Mouse (Mus musculus) erythroblast, adult 5-6 weeks (primary cell): ENCODE results near the gene Gm3115. TPM values are rescaled to one million over a fixed set of nuclear protein-coding genes. Genes with fewer than 3 reads are reported as not detected.
"Not testable (repeated sequence)": the region's sequence is repeated elsewhere in the genome, so short reads cannot be mapped to it uniquely, and the experiment has no call there.

ENCODE experiments used
- ATAC-seq: replicated peaks from 2 replicates; pipeline ENCODE4 v1.8.0; 2016; ENCODE audit warnings: moderate number of reproducible peaks, mild to moderate bottlenecking, moderate TSS enrichment, inconsistent platforms; ENCODE audit not compliant: poor library complexity, low FRiP score, severe bottlenecking
- total RNA-seq, 2 experiments: library from RNA; stranded (forward) in 1 of 2; stranded (reverse) in 1 of 2; fragments of 150-400 nt in 1 of 2; fragments of 200-764, 138-1000 nt in 1 of 2; gene quantifications; 2 replicates each; pipeline versions ENCODE4 v1.2.3 to v1.2.4; 2015 to 2017; ENCODE audit warnings: low replicate concordance in 2 of 2

Gm3115 gene
- not detected in 2 replicates for total RNA-seq (2015; ENCODE audit: low replicate concordance)
- total RNA-seq (2017; ENCODE audit: low replicate concordance), result not detected in 2 replicates

GRCm38 (mm10) chr14:4083820-4084219, at the start of gene Gm3115:
TSS of gene Gm3115 (plus strand) at chr14:4084120.
- ATAC-seq, result not testable (repeated sequence)

GRCm38 (mm10) chr14:4110426-4110825, 26.5 kb downstream of the Gm3115 start, which contains the start of gene Gm8108:
TSS of gene Gm8108 (plus strand) at chr14:4110526.
- not testable (repeated sequence) for ATAC-seq

GRCm38 (mm10) chr14:4141646-4142045, 57.7 kb downstream of the Gm3115 start:
- ATAC-seq, result not testable (repeated sequence)

Other genes with a start within 250 kb of the Gm3115 start
- gene Gm3033, start 237.9 kb upstream of the Gm3115 start, total RNA-seq (2015; ENCODE audit: low replicate concordance), result not detected in 2 replicates
- not detected in 2 replicates for gene Gm3033, start 237.9 kb upstream of the Gm3115 start, total RNA-seq (2017; ENCODE audit: low replicate concordance)
- not detected in 2 replicates for gene Gm2916, start 199.9 kb upstream of the Gm3115 start, total RNA-seq (2015; ENCODE audit: low replicate concordance)
- not detected in 2 replicates for gene Gm2916, start 199.9 kb upstream of the Gm3115 start, total RNA-seq (2017; ENCODE audit: low replicate concordance)
- gene Gm3029, start 152.4 kb upstream of the Gm3115 start, total RNA-seq (2015; ENCODE audit: low replicate concordance), result not detected in 2 replicates
- not detected in 2 replicates for gene Gm3029, start 152.4 kb upstream of the Gm3115 start, total RNA-seq (2017; ENCODE audit: low replicate concordance)
- not detected in 2 replicates for gene Gm3095, start 120.6 kb upstream of the Gm3115 start, total RNA-seq (2015; ENCODE audit: low replicate concordance)
- not detected in 2 replicates for gene Gm3095, start 120.6 kb upstream of the Gm3115 start, total RNA-seq (2017; ENCODE audit: low replicate concordance)
- not detected in 2 replicates for gene Gm3099, start 85.7 kb upstream of the Gm3115 start, total RNA-seq (2015; ENCODE audit: low replicate concordance)
- gene Gm3099, start 85.7 kb upstream of the Gm3115 start, total RNA-seq (2017; ENCODE audit: low replicate concordance), result 0.28 TPM in 1 of 2 replicates, not detected in the other
- gene Gm5796, start 60.2 kb upstream of the Gm3115 start, total RNA-seq (2015; ENCODE audit: low replicate concordance), result not detected in 2 replicates
- not detected in 2 replicates for gene Gm5796, start 60.2 kb upstream of the Gm3115 start, total RNA-seq (2017; ENCODE audit: low replicate concordance)
- not detected in 2 replicates for gene Gm8108, start 26.4 kb downstream of the Gm3115 start, total RNA-seq (2015; ENCODE audit: low replicate concordance)
- gene Gm8108, start 26.4 kb downstream of the Gm3115 start, total RNA-seq (2017; ENCODE audit: low replicate concordance), result not detected in 2 replicates
- gene Gm3127, start 80.9 kb downstream of the Gm3115 start, total RNA-seq (2015; ENCODE audit: low replicate concordance), result not detected in 2 replicates
- gene Gm3127, start 80.9 kb downstream of the Gm3115 start, total RNA-seq (2017; ENCODE audit: low replicate concordance), result not detected in 2 replicates
- gene Gm2974, start 98.5 kb downstream of the Gm3115 start, total RNA-seq (2015; ENCODE audit: low replicate concordance), result not detected in 2 replicates
- gene Gm2974, start 98.5 kb downstream of the Gm3115 start, total RNA-seq (2017; ENCODE audit: low replicate concordance), result not detected in 2 replicates
- gene Gm3138, start 165.5 kb downstream of the Gm3115 start, total RNA-seq (2015; ENCODE audit: low replicate concordance), result not detected in 2 replicates
- 2.2 TPM in 1 of 2 replicates, not detected in the other for gene Gm3138, start 165.5 kb downstream of the Gm3115 start, total RNA-seq (2017; ENCODE audit: low replicate concordance)
- not detected in 2 replicates for gene Gm3149, start 233.2 kb downstream of the Gm3115 start, total RNA-seq (2015; ENCODE audit: low replicate concordance)
- not detected in 2 replicates for gene Gm3149, start 233.2 kb downstream of the Gm3115 start, total RNA-seq (2017; ENCODE audit: low replicate concordance)